Mouse (Mus musculus) forebrain, embryonic 11.5 days (tissue): ENCODE data around the gene Sfxn2. TPM values are rescaled to one million over a fixed set of nuclear protein-coding genes. Genes with fewer than 3 reads are reported as not detected.

Experiments used
- ATAC-seq: fragments of 200-750 bp; cut with Nextera tagmentation; replicated peaks from 2 replicates; pipeline ENCODE4 v1.8.0; 2017; ENCODE audit warnings: moderate TSS enrichment; ENCODE audit not compliant: low FRiP score
- DNase-seq: peaks from one replicate; pipeline ENCODE4 v3.0.0-alpha.2; 2017; ENCODE audit warnings: low spot score
- H3K27ac ChIP-seq: fragments of 300-500 bp; sonication (generic); 2 replicates; pipeline ENCODE4 v1.5.1; 2014; ENCODE audit warnings: low read depth, low read length
- H3K27me3 ChIP-seq: fragments of 300-500 bp; sonication (generic); 2 replicates; pipeline ENCODE4 v1.6.1; 2014; ENCODE audit warnings: mild to moderate bottlenecking, low read length, mixed read lengths; ENCODE audit not compliant: control insufficient read depth, insufficient read depth
- H3K36me3 ChIP-seq: fragments of 300-500 bp; sonication (generic); 2 replicates; pipeline ENCODE4 v1.6.1; 2014; ENCODE audit warnings: mild to moderate bottlenecking, low read length, moderate library complexity, mixed read lengths; ENCODE audit not compliant: control insufficient read depth, insufficient read depth
- H3K4me1 ChIP-seq: fragments of 300-500 bp; sonication (generic); replicated peaks from 2 replicates; pipeline ENCODE4 v1.6.1; 2014; ENCODE audit warnings: low read length, mixed read lengths; ENCODE audit not compliant: control insufficient read depth, insufficient read depth
- H3K4me2 ChIP-seq: fragments of 300-500 bp; sonication (generic); 2 replicates; pipeline ENCODE4 v1.6.1; 2014; ENCODE audit warnings: low read depth, mild to moderate bottlenecking, low read length, moderate library complexity, mixed read lengths; ENCODE audit not compliant: severe bottlenecking
- H3K4me3 ChIP-seq: fragments of 300-500 bp; sonication (generic); 2 replicates; pipeline ENCODE4 v1.5.1; 2014; ENCODE audit warnings: low read depth, low read length
- H3K9ac ChIP-seq: fragments of 300-500 bp; sonication (generic); 2 replicates; pipeline ENCODE4 v1.6.1; 2014; ENCODE audit warnings: low read length
- H3K9me3 ChIP-seq: fragments of 300-500 bp; sonication (generic); 2 replicates; pipeline ENCODE4 v1.6.1; 2016; ENCODE audit warnings: low read length, mixed read lengths; ENCODE audit not compliant: control insufficient read depth
- WGBS: fragments of 180-500 bp; shearing (Covaris S2); extraction: QIAGEN DNeasy Blood & Tissue Kit; methylation state at CpG from one replicate; pipeline ENCODE4 v1.1.7; 2014; 5-methylcytosine and 5-hydroxymethylcytosine counted together
- polyA plus RNA-seq: library from polyadenylated mRNA; unstranded; fragments of >200 nt; fragmentation: Nextera tagmentation; extraction: Ambion mirVana; gene quantifications from 2 replicates; pipeline ENCODE4 v1.2.1, GENCODE M21; 2014

Sfxn2 gene
- polyA plus RNA-seq, 1 experiment from 2014 or later: 10.9 TPM

- WGBS: 67% methylated on average over 9 of the region's 9 CpGs
- H3K27ac ChIP-seq: no peak overlapping the region
- no peaks in the 10 kb centered on the region for H3K9me3 ChIP-seq
- no peak for ATAC-seq
- H3K27me3 ChIP-seq: no peaks in the 10 kb centered on the region
- H3K9ac ChIP-seq: no peak overlapping the region
- no peak overlapping the region for H3K4me2 ChIP-seq
- DNase-seq: no peak
- no peak overlapping the region for H3K4me3 ChIP-seq
- H3K36me3 ChIP-seq: no peaks in the 10 kb centered on the region
- H3K4me1 ChIP-seq: peaks cover 15% of the 10 kb centered on the region
These were observed 45.2 kb downstream of the Sfxn2 start for GRCm38 (mm10) chr19:46618322-46618721.

- no peak for DNase-seq
- H3K9me3 ChIP-seq: no peaks in the 10 kb centered on the region
- no peaks in the 10 kb centered on the region for H3K27me3 ChIP-seq
- no peak for ATAC-seq
- WGBS: 92% methylated on average over 19 of the region's 19 CpGs
- no peaks in the 10 kb centered on the region for H3K36me3 ChIP-seq
- no peak overlapping the region for H3K27ac ChIP-seq
- no peak overlapping the region for H3K4me2 ChIP-seq
- H3K9ac ChIP-seq: no peak overlapping the region
- no peak overlapping the region for H3K4me3 ChIP-seq
- H3K4me1 ChIP-seq: peaks cover 22% of the 10 kb centered on the region
These were observed 45.8 kb downstream of the Sfxn2 start for GRCm38 (mm10) chr19:46619001-46619400.

GRCm38 (mm10) chr19:46619518-46619917, 46.4 kb downstream of the Sfxn2 start:
- Histone ChIP-seq H3K9ac (no peak overlapping the region), H3K36me3 (no peaks in the 10 kb centered on the region), H3K4me3 (no peak overlapping the region), H3K9me3 (no peaks in the 10 kb centered on the region), H3K4me1 (peaks cover 26% of the 10 kb centered on the region), H3K4me2 (no peak overlapping the region), H3K27ac (no peak overlapping the region), H3K27me3 (no peaks in the 10 kb centered on the region)
- ATAC-seq (no peak), DNase-seq (no peak)
- WGBS: 96% methylated on average over 6 of the region's 6 CpGs

- no peak for ATAC-seq
- Histone ChIP-seq H3K27me3 (no peaks in the 10 kb centered on the region), H3K4me2 (no peak overlapping the region), H3K9ac (no peak overlapping the region), H3K4me1 (peaks cover 26% of the 10 kb centered on the region), H3K4me3 (no peak overlapping the region), H3K36me3 (no peaks in the 10 kb centered on the region), H3K9me3 (no peaks in the 10 kb centered on the region), H3K27ac (no peak overlapping the region)
- 85% methylated on average over 14 of the region's 14 CpGs for WGBS
- DNase-seq: no peak
These were observed 47.0 kb downstream of the Sfxn2 start for GRCm38 (mm10) chr19:46620016-46620808.

GRCm38 (mm10) chr19:46621236-46622183, 48.3 kb downstream of the Sfxn2 start:
- H3K9me3 ChIP-seq: no peaks in the 10 kb centered on the region
- ATAC-seq: no peak
- H3K4me3 ChIP-seq: no peak overlapping the region
- H3K36me3 ChIP-seq: no peaks in the 10 kb centered on the region
- 76% methylated on average over 19 of the region's 19 CpGs for WGBS
- no peak overlapping the region for H3K4me2 ChIP-seq
- DNase-seq: no peak
- peaks cover 26% of the 10 kb centered on the region for H3K4me1 ChIP-seq
- no peak overlapping the region for H3K27ac ChIP-seq
- no peaks in the 10 kb centered on the region for H3K27me3 ChIP-seq
- no peak overlapping the region for H3K9ac ChIP-seq

- 44% methylated on average over 12 of the region's 12 CpGs for WGBS
- no peaks in the 10 kb centered on the region for H3K36me3 ChIP-seq
- H3K27me3 ChIP-seq: no peaks in the 10 kb centered on the region
- H3K9ac ChIP-seq: peak overlapping the region; percentile 47
- H3K4me2 ChIP-seq: peak overlapping the region; percentile 36; the same call in 1 of the 2 replicates
- no peak overlapping the region for H3K4me3 ChIP-seq
- DNase-seq: no peak
- no peak for ATAC-seq
- no peaks in the 10 kb centered on the region for H3K9me3 ChIP-seq
- H3K4me1 ChIP-seq: peaks cover 26% of the 10 kb centered on the region
- H3K27ac ChIP-seq: 0 out of 2 replicates have a peak overlapping the region, but pooled peaks have one; percentile 14
These were observed 49.6 kb downstream of the Sfxn2 start for GRCm38 (mm10) chr19:46622659-46623193.

GRCm38 (mm10) chr19:46623194-46623667, 50.1 kb downstream of the Sfxn2 start:
- WGBS: 5% methylated on average over 16 of the region's 16 CpGs
- Histone ChIP-seq H3K9ac (peak overlapping the region; percentile 47), H3K9me3 (no peaks in the 10 kb centered on the region), H3K4me3 (0 out of 2 replicates have a peak overlapping the region, but pooled peaks have one; percentile 10), H3K27ac (no peak overlapping the region), H3K27me3 (no peaks in the 10 kb centered on the region), H3K4me2 (peak overlapping the region; percentile 36), H3K36me3 (no peaks in the 10 kb centered on the region), H3K4me1 (peaks cover 26% of the 10 kb centered on the region)
- DNase-seq: no peak
- ATAC-seq: 0 out of 2 replicates have a peak, but pooled peaks have one; percentile 21
